Mouse (Mus musculus) right cerebral cortex, postnatal 25 days (tissue): ENCODE measurements around the gene Gm10192.
"Not testable (repeated sequence)": the region's sequence is repeated elsewhere in the genome, so short reads cannot be mapped to it uniquely, and the experiment has no call there.

Experiments used
- DNase-seq: peaks from one replicate; pipeline ENCODE4 v3.0.0; 2022

The Gm10192 gene

GRCm38 (mm10) chr4:97183066-97183465, at the start of gene Gm10192:
TSS of gene Gm10192 (minus strand) at chr4:97183166.
- not testable (repeated sequence) for DNase-seq

DNA sequence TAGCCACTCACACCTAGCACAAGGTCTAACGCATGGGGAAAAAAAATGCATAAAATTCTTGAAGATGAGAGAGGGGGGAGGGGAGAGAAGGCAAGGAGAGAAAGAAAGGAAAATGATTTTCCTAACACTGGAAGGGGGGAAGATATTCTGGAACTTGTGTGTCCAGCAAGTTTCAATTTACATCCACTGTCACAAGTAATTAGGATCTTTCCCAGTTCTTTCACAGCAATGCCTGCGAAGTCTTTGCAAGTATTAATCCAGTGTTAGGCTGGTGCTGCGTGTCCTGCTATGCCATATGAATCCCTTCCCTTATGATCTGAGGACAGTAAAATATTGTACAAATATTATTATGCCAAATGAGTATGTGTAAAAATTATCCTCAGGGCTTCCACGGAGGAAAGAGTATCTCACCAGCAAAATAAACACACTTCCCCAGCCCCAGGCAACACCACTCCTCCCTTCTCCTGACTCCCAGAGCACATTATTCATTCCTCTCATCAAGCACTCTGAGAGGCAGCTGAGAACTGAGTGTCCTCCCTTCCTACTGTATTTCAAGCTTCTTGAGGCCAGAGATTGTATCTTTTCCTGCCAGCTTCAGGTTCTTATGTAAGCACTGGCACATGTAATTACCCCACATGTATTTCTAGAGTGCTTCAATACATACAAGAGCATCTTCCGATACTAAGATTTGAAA, 47.6 kb upstream of the Gm10192 start:
- no peak for DNase-seq

- DNase-seq: no peak
These were observed 36.7 kb upstream of the Gm10192 start for GRCm38 (mm10) chr4:97219701-97220100.

DNA sequence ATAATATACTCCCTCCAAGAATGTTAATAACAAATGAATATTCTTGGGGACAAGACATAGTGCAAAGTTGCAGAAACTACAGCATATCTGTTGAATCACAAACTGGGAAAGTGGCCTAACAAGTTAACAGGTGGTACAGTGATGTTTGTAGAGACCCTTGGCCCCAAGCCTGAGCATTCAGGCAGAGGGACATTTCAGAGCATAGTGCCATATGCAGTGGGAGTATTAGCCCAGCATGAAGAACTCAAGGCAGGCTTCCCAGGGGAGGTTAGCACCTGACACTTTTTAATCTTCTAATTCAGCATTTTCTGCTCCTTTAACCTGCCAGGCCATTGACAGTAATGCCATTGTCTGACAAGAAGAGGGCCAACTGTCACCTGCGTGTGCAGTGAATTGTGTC, 34.9 kb upstream of the Gm10192 start:
- DNase-seq: no peak

DNA sequence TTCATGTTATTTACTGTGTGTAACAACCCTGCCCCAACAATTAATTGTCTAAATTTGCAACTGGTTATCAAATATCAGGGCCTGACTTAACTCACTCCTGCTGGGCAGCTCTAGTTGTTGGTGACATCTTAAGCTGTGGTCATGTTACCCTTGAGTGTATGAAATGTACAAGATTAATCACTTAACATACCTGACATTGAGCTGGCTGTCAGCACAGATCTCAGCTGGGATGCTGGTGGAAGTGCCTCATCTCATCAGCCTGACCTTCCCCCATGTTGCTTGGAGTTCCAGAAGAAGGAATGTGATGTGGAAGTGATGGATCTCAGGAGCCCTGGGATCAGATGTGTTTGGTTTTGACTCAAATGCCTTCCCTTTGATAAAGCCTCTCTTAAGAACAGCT, 29.5 kb upstream of the Gm10192 start:
- DNase-seq: no peak

- not testable (repeated sequence) for DNase-seq
These were observed 20.0 kb upstream of the Gm10192 start for GRCm38 (mm10) chr4:97202986-97203385.

- DNase-seq: no peak
These were observed 10.2 kb upstream of the Gm10192 start for GRCm38 (mm10) chr4:97193176-97193575.

DNA sequence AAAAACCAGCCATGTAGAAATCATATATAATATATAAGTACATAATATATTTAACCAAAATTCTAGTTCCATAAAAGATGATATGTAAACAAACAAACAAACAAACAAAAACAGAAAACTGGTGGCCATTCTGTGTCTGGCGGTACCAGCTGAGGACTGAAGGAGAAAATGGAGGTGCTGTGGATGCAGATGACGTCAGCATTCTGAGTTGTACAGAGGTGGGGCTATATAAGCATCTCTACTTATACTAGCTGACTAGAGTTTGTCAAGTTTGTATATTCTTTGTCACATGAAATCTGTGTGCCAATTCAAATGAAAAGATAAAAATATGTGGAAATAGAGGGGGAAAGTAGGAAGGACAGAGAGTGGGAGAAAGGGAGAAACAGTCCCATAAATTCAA, 9.6 kb upstream of the Gm10192 start:
- no peak for DNase-seq

DNA sequence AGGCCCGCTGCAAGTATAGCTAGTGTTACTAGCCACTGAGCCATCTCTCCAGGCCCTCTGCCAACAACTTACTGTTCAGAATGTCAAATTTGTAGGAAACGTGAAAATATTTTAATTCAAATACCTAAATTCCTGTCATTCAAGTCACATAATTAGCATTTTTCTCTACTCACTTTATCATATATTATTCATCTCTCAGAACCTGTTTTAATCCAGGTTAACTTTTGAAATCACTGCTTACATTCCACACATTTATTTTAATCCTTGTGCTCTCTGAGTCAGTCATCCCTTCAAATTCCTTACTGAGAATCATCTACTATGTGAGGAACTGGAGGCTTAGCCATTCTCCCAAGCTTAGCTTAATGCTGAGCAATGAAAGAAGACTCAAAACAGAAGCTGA, 2.6 kb downstream of the Gm10192 start:
- no peak for DNase-seq

GRCm38 (mm10) chr4:97156841-97157345, 26.1 kb downstream of the Gm10192 start:
- DNase-seq: no peak

- no peak for DNase-seq
These were observed 26.9 kb downstream of the Gm10192 start for GRCm38 (mm10) chr4:97156084-97156483.

DNA sequence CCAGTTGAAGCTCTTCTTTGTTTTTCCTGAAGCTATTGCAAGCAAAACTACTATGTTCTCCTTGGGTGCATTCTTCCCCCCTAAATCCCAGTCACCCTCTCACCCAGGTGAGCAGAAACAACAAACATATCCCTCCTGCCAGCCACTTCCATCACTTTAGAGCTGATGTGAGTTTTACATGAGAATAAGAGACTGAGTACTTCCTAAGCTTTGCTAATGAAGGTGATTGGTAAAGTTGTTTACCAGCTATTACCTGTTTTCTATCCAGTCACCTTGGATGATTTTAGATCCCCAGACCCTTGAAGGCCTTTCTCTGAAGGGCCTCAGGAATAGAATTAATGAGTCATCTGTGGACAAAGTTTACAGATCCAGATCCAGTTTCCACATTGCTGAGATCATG, 29.4 kb downstream of the Gm10192 start:
- DNase-seq: no peak

DNA sequence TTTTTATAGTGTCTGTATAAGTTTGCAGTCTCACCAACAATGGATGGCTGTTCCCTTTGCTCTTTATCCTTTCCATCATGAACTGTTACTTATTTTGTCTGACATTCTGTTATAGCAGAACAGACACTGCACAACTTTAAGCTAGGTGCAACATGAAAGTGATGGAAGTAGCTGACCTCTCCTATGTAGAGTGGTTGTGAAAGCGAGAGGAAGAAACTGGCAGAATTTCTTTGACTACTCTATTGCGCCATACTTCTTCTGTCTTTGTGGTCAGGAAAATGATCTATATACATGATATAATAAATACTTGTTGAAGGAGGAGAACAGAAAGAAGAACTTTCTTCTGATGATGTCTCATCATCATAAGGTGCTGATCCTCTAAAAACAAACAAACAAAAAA, 40.5 kb downstream of the Gm10192 start:
- DNase-seq: no peak
